Mouse (Mus musculus): ENCODE results near the gene H2-Oa. TPM values are rescaled to one million over a fixed set of nuclear protein-coding genes. Genes with fewer than 3 reads are reported as not detected.

The H2-Oa gene
- 0.37 and 0.56 TPM in 2 replicates for polyA plus RNA-seq (2016; fragmentation: Nextera tagmentation; extraction: Ambion mirVana)

GRCm38 (mm10) chr17:34092197-34092875, at the start of gene H2-Oa:
TSS of gene H2-Oa (plus strand) at chr17:34092340.
- H3K4me2 ChIP-seq, result peak within 1 kb of the TSS; percentile 5; the same call in 1 of the 2 replicates
- no peak within 1 kb of the TSS for H3K4me3 ChIP-seq
- H3K27ac ChIP-seq, result no peak within 1 kb of the TSS
- H3K4me1 ChIP-seq, result 0 out of 2 replicates have a peak, but pooled peaks cover 8% of the 10 kb centered on the region
- H3K9ac ChIP-seq, result 0 out of 2 replicates have a peak within 1 kb of the TSS, but pooled peaks have one; percentile 7
- ATAC-seq, result no peak
- no peaks in the 10 kb centered on the region for H3K36me3 ChIP-seq
- H3K9me3 ChIP-seq (replicated peaks), result no peaks in the 10 kb centered on the region
- H3K27me3 ChIP-seq (replicated peaks), result peaks cover 18% of the 10 kb centered on the region
- WGBS (ENCODE audit: insufficient replicate concordance), result 16% methylated on average over 11 of the region's 11 CpGs

GRCm38 (mm10) chr17:34045941-34046340, 46.2 kb upstream of the H2-Oa start:
- H3K9me3 ChIP-seq (replicated peaks), result 0 out of 2 replicates have a peak, but pooled peaks cover 7% of the 10 kb centered on the region
- 68% methylated on average over 14 of the region's 14 CpGs for WGBS (ENCODE audit: insufficient replicate concordance)

GRCm38 (mm10) chr17:34047404-34048050, 44.6 kb upstream of the H2-Oa start:
- peaks cover 4% of the 10 kb centered on the region for H3K27me3 ChIP-seq (replicated peaks)
- ATAC-seq, result no peak
- 47% methylated on average over 5 of the region's 5 CpGs for WGBS (ENCODE audit: insufficient replicate concordance)

More at GRCm38 (mm10) chr17:34045941-34046340, 46.2 kb upstream of the H2-Oa start:
- ATAC-seq, result no peak
- H3K4me2 ChIP-seq, result no peak overlapping the region
- no peaks in the 10 kb centered on the region for H3K4me1 ChIP-seq
- H3K27ac ChIP-seq, result no peak overlapping the region
- no peak overlapping the region for H3K4me3 ChIP-seq
- no peaks in the 10 kb centered on the region for H3K36me3 ChIP-seq
- no peak overlapping the region for H3K9ac ChIP-seq
- H3K27me3 ChIP-seq (replicated peaks), result peaks cover 20% of the 10 kb centered on the region

GRCm38 (mm10) chr17:34057224-34057623, 34.9 kb upstream of the H2-Oa start:
- ATAC-seq, result no peak
- 31% methylated on average over 7 of the region's 7 CpGs for WGBS (ENCODE audit: insufficient replicate concordance)
- H3K9me3 ChIP-seq (replicated peaks), result no peaks in the 10 kb centered on the region

More at GRCm38 (mm10) chr17:34047404-34048050, 44.6 kb upstream of the H2-Oa start:
- no peak overlapping the region for H3K9ac ChIP-seq
- H3K9me3 ChIP-seq (replicated peaks), result 0 out of 2 replicates have a peak, but pooled peaks cover 7% of the 10 kb centered on the region
- no peak overlapping the region for H3K4me2 ChIP-seq
- H3K4me3 ChIP-seq, result no peak overlapping the region
- H3K27ac ChIP-seq, result 0 out of 2 replicates have a peak overlapping the region, but pooled peaks have one; percentile 5
- H3K4me1 ChIP-seq, result no peaks in the 10 kb centered on the region
- no peaks in the 10 kb centered on the region for H3K36me3 ChIP-seq

GRCm38 (mm10) chr17:34068864-34069263, 23.3 kb upstream of the H2-Oa start:
- no peaks in the 10 kb centered on the region for H3K36me3 ChIP-seq
- H3K4me3 ChIP-seq, result no peak overlapping the region
- H3K9me3 ChIP-seq (replicated peaks), result no peaks in the 10 kb centered on the region
- 47% methylated on average over 3 of the region's 3 CpGs for WGBS (ENCODE audit: insufficient replicate concordance)
- H3K27me3 ChIP-seq (replicated peaks), result peaks cover 5% of the 10 kb centered on the region
- H3K27ac ChIP-seq, result no peak overlapping the region
- no peak overlapping the region for H3K9ac ChIP-seq
- H3K4me1 ChIP-seq, result no peaks in the 10 kb centered on the region
- no peak for ATAC-seq
- H3K4me2 ChIP-seq, result no peak overlapping the region

More at GRCm38 (mm10) chr17:34057224-34057623, 34.9 kb upstream of the H2-Oa start:
- no peak overlapping the region for H3K9ac ChIP-seq
- H3K4me3 ChIP-seq, result no peak overlapping the region
- H3K27me3 ChIP-seq (replicated peaks), result 0 out of 2 replicates have a peak, but pooled peaks cover 3% of the 10 kb centered on the region
- H3K4me2 ChIP-seq, result no peak overlapping the region
- H3K27ac ChIP-seq, result no peak overlapping the region
- H3K36me3 ChIP-seq, result no peaks in the 10 kb centered on the region
- H3K4me1 ChIP-seq, result no peaks in the 10 kb centered on the region

GRCm38 (mm10) chr17:34072091-34072490, 20.0 kb upstream of the H2-Oa start:
- Histone ChIP-seq H3K4me2 (no peak overlapping the region), H3K27ac (no peak overlapping the region)
- ATAC-seq, result no peak

GRCm38 (mm10) chr17:34075271-34075670, 16.9 kb upstream of the H2-Oa start:
- Histone ChIP-seq H3K27me3 (replicated peaks) (peaks cover 45% of the 10 kb centered on the region), H3K36me3 (no peaks in the 10 kb centered on the region), H3K4me1 (peaks cover 5% of the 10 kb centered on the region; the same call in 1 of the 2 replicates), H3K9me3 (replicated peaks) (no peaks in the 10 kb centered on the region), H3K4me2 (no peak overlapping the region), H3K27ac (no peak overlapping the region), H3K4me3 (no peak overlapping the region), H3K9ac (no peak overlapping the region)
- ATAC-seq, result no peak
- 30% methylated on average over 7 of the region's 7 CpGs for WGBS (ENCODE audit: insufficient replicate concordance)

More at GRCm38 (mm10) chr17:34072091-34072490, 20.0 kb upstream of the H2-Oa start:
- Histone ChIP-seq H3K9ac (no peak overlapping the region), H3K27me3 (replicated peaks) (peaks cover 29% of the 10 kb centered on the region), H3K9me3 (replicated peaks) (no peaks in the 10 kb centered on the region), H3K4me1 (no peaks in the 10 kb centered on the region), H3K36me3 (no peaks in the 10 kb centered on the region), H3K4me3 (no peak overlapping the region)
- 51% methylated on average over 5 of the region's 5 CpGs for WGBS (ENCODE audit: insufficient replicate concordance)

- 2% methylated on average over 9 of the region's 9 CpGs for WGBS (ENCODE audit: insufficient replicate concordance)
- Histone ChIP-seq H3K4me1 (peaks cover 5% of the 10 kb centered on the region; the same call in 1 of the 2 replicates), H3K4me3 (no peak overlapping the region), H3K9me3 (replicated peaks) (0 out of 2 replicates have a peak, but pooled peaks cover 3% of the 10 kb centered on the region), H3K36me3 (no peaks in the 10 kb centered on the region), H3K27ac (no peak overlapping the region), H3K27me3 (replicated peaks) (peaks cover 53% of the 10 kb centered on the region), H3K4me2 (no peak overlapping the region), H3K9ac (no peak overlapping the region)
- ATAC-seq, result no peak
Measured at GRCm38 (mm10) chr17:34077549-34077948, 14.6 kb upstream of the H2-Oa start.

- Histone ChIP-seq H3K27me3 (replicated peaks) (peaks cover 59% of the 10 kb centered on the region), H3K4me1 (peaks cover 5% of the 10 kb centered on the region; the same call in 1 of the 2 replicates), H3K9me3 (replicated peaks) (0 out of 2 replicates have a peak, but pooled peaks cover 3% of the 10 kb centered on the region), H3K36me3 (no peaks in the 10 kb centered on the region), H3K9ac (no peak overlapping the region), H3K4me2 (no peak overlapping the region), H3K4me3 (no peak overlapping the region), H3K27ac (no peak overlapping the region)
- 49% methylated on average over 4 of the region's 4 CpGs for WGBS (ENCODE audit: insufficient replicate concordance)
- ATAC-seq, result no peak
Measured at GRCm38 (mm10) chr17:34078148-34078547, 14.0 kb upstream of the H2-Oa start.

- Histone ChIP-seq H3K36me3 (no peaks in the 10 kb centered on the region), H3K9ac (no peak overlapping the region; the same call in 1 of the 2 replicates), H3K9me3 (replicated peaks) (0 out of 2 replicates have a peak, but pooled peaks cover 3% of the 10 kb centered on the region), H3K4me2 (no peak overlapping the region), H3K27me3 (replicated peaks) (peaks cover 60% of the 10 kb centered on the region), H3K27ac (no peak overlapping the region), H3K4me3 (no peak overlapping the region), H3K4me1 (peaks cover 5% of the 10 kb centered on the region; the same call in 1 of the 2 replicates)
- no peak for ATAC-seq
- 78% methylated on average over 11 of the region's 11 CpGs for WGBS (ENCODE audit: insufficient replicate concordance)
Measured at GRCm38 (mm10) chr17:34079002-34079401, 13.1 kb upstream of the H2-Oa start.

GRCm38 (mm10) chr17:34079621-34080020, 12.5 kb upstream of the H2-Oa start:
- no peaks in the 10 kb centered on the region for H3K36me3 ChIP-seq
- ATAC-seq, result peak; percentile 37; the same call in 1 of the 2 replicates
- H3K4me2 ChIP-seq, result no peak overlapping the region
- no peak overlapping the region for H3K9ac ChIP-seq
- H3K4me1 ChIP-seq, result peaks cover 5% of the 10 kb centered on the region; the same call in 1 of the 2 replicates
- peaks cover 62% of the 10 kb centered on the region for H3K27me3 ChIP-seq (replicated peaks)
- 0 out of 2 replicates have a peak, but pooled peaks cover 3% of the 10 kb centered on the region for H3K9me3 ChIP-seq (replicated peaks)
- 24% methylated on average over 5 of the region's 5 CpGs for WGBS (ENCODE audit: insufficient replicate concordance)
- H3K27ac ChIP-seq, result no peak overlapping the region
- no peak overlapping the region for H3K4me3 ChIP-seq

- peaks cover 51% of the 10 kb centered on the region for H3K27me3 ChIP-seq (replicated peaks)
- 0 out of 2 replicates have a peak, but pooled peaks cover 3% of the 10 kb centered on the region for H3K9me3 ChIP-seq (replicated peaks)
- H3K4me2 ChIP-seq, result no peak overlapping the region
- no peak overlapping the region for H3K9ac ChIP-seq
- WGBS (ENCODE audit: insufficient replicate concordance), result 27% methylated on average over 8 of the region's 8 CpGs
- ATAC-seq, result no peak
- no peak overlapping the region for H3K27ac ChIP-seq
- peaks cover 5% of the 10 kb centered on the region; the same call in 1 of the 2 replicates for H3K4me1 ChIP-seq
- no peaks in the 10 kb centered on the region for H3K36me3 ChIP-seq
- no peak overlapping the region for H3K4me3 ChIP-seq
Measured at GRCm38 (mm10) chr17:34083104-34083503, 9.0 kb upstream of the H2-Oa start.
